Mouse (Mus musculus): ENCODE measurements around the gene Mvb12b. TPM values are rescaled to one million over a fixed set of nuclear protein-coding genes. Genes with fewer than 3 reads are reported as not detected.

The Mvb12b gene
- polyA plus RNA-seq, 1 experiment from 2014 or later: 56.9 TPM

DNA sequence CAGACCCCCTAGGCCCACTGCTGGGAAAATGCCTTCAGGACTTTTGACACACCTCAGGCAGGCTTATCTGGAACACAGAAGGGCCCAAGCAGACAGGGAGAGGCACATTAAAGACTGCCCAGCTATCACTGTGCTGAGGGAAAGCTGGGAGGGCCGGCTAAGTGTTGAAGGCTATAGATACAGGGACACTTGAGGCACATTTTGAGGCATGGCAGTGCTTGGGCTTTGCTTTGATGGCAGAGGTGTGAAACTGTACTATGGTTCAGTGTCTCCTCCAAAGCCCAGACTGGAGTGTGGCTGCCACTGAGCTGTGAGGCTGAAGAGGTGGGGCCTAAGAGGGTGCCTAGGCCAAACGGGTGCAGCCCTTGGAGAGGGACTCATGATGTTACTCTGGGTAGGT lies 44.1 kb downstream of the Mvb12b start:
- H3K4me1 ChIP-seq (ENCODE audit: control insufficient read depth, insufficient read depth, low read length): peaks cover 21% of the 10 kb centered on the region
- H3K9ac ChIP-seq (ENCODE audit: low read depth, low read length): no peak overlapping the region
- no peaks in the 10 kb centered on the region for H3K27me3 ChIP-seq (ENCODE audit: control insufficient read depth, insufficient read depth, low read depth, low read length)
- no peak for ATAC-seq
- no peaks in the 10 kb centered on the region for H3K9me3 ChIP-seq (replicated peaks; ENCODE audit: control insufficient read depth, low read length, poor library complexity, severe bottlenecking)
- no peaks in the 10 kb centered on the region for H3K36me3 ChIP-seq (ENCODE audit: control insufficient read depth, insufficient read depth, low read length)
- H3K4me3 ChIP-seq (ENCODE audit: low read depth, low read length): no peak overlapping the region
- 71% methylated on average over 2 of the region's 2 CpGs for WGBS
- H3K27ac ChIP-seq (ENCODE audit: low read length): no peak overlapping the region
- H3K4me2 ChIP-seq (ENCODE audit: low read length): no peak overlapping the region

GRCm38 (mm10) chr2:33842983-33843577 lies 44.7 kb downstream of the Mvb12b start:
- H3K9ac ChIP-seq (ENCODE audit: low read depth, low read length): no peak overlapping the region
- no peak for ATAC-seq
- H3K27ac ChIP-seq (ENCODE audit: low read length): no peak overlapping the region
- peaks cover 27% of the 10 kb centered on the region for H3K4me1 ChIP-seq (ENCODE audit: control insufficient read depth, insufficient read depth, low read length)
- H3K27me3 ChIP-seq (ENCODE audit: control insufficient read depth, insufficient read depth, low read depth, low read length): no peaks in the 10 kb centered on the region
- H3K4me3 ChIP-seq (ENCODE audit: low read depth, low read length): no peak overlapping the region
- no peaks in the 10 kb centered on the region for H3K36me3 ChIP-seq (ENCODE audit: control insufficient read depth, insufficient read depth, low read length)
- no peak overlapping the region for H3K4me2 ChIP-seq (ENCODE audit: low read length)
- 92% methylated on average over 2 of the region's 2 CpGs for WGBS
- no peaks in the 10 kb centered on the region for H3K9me3 ChIP-seq (replicated peaks; ENCODE audit: control insufficient read depth, low read length, poor library complexity, severe bottlenecking)

DNA sequence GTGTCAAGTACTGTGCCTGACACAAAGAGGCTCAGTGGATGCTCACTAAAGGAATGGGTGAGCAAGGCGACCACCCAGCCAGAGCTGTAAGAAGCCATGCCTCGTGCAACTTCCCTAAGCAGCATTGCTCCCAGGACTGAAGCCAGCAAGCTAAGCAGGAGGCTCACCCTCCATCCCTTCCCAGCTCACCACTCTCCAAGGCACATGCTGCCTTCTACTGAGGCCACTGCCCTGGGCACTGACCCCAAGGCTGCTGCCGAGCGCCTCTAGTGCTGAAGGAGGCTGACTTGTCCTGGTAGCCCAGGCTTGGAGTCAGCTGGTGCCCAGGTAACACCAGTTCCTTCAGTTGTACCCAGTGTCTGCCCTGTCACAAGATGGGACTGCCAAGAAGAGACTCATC lies 45.8 kb downstream of the Mvb12b start:
- Histone ChIP-seq H3K9me3 (replicated peaks; ENCODE audit: control insufficient read depth, low read length, poor library complexity, severe bottlenecking) (no peaks in the 10 kb centered on the region), H3K4me3 (ENCODE audit: low read depth, low read length) (no peak overlapping the region), H3K9ac (ENCODE audit: low read depth, low read length) (no peak overlapping the region), H3K4me2 (ENCODE audit: low read length) (no peak overlapping the region), H3K27me3 (ENCODE audit: control insufficient read depth, insufficient read depth, low read depth, low read length) (no peaks in the 10 kb centered on the region), H3K27ac (ENCODE audit: low read length) (no peak overlapping the region), H3K36me3 (ENCODE audit: control insufficient read depth, insufficient read depth, low read length) (no peaks in the 10 kb centered on the region), H3K4me1 (ENCODE audit: control insufficient read depth, insufficient read depth, low read length) (peaks cover 34% of the 10 kb centered on the region)
- no peak for ATAC-seq
- 83% methylated on average over 4 of the region's 4 CpGs for WGBS

DNA sequence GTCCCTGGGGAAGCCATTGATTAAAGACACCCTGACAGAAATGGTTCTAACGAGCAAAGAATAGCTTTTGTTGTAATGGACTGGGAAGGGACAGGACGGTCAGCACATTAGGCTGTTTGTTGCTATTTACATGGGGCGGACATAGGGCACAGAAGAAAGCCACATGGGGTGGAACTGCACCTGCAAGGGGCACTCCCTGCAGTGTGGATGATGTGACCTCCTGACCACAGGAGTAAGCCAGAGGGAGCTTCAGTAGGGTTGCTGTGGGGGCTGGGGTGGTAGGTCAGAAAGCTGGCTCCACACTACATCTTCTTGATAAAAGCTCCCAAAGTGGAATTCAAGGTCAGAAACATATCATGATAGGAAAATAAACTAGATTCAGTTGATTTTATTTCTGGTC lies 47.3 kb downstream of the Mvb12b start:
- H3K27ac ChIP-seq (ENCODE audit: low read length): peak overlapping the region; percentile 57
- H3K27me3 ChIP-seq (ENCODE audit: control insufficient read depth, insufficient read depth, low read depth, low read length): no peaks in the 10 kb centered on the region
- no peak overlapping the region for H3K4me3 ChIP-seq (ENCODE audit: low read depth, low read length)
- peaks cover 29% of the 10 kb centered on the region for H3K4me1 ChIP-seq (ENCODE audit: control insufficient read depth, insufficient read depth, low read length)
- no peak overlapping the region for H3K9ac ChIP-seq (ENCODE audit: low read depth, low read length)
- H3K9me3 ChIP-seq (replicated peaks; ENCODE audit: control insufficient read depth, low read length, poor library complexity, severe bottlenecking): no peaks in the 10 kb centered on the region
- ATAC-seq: 0 out of 2 replicates have a peak, but pooled peaks have one; percentile 1
- H3K4me2 ChIP-seq (ENCODE audit: low read length): no peak overlapping the region
- H3K36me3 ChIP-seq (ENCODE audit: control insufficient read depth, insufficient read depth, low read length): no peaks in the 10 kb centered on the region
- WGBS: 34% methylated on average over 3 of the region's 3 CpGs

- Histone ChIP-seq H3K9me3 (replicated peaks; ENCODE audit: control insufficient read depth, low read length, poor library complexity, severe bottlenecking) (no peaks in the 10 kb centered on the region), H3K27me3 (ENCODE audit: control insufficient read depth, insufficient read depth, low read depth, low read length) (no peaks in the 10 kb centered on the region), H3K4me2 (ENCODE audit: low read length) (no peak overlapping the region), H3K9ac (ENCODE audit: low read depth, low read length) (no peak overlapping the region), H3K27ac (ENCODE audit: low read length) (peak overlapping the region; percentile 19; the same call in 1 of the 2 replicates), H3K36me3 (ENCODE audit: control insufficient read depth, insufficient read depth, low read length) (no peaks in the 10 kb centered on the region; the same call in 1 of the 2 replicates), H3K4me3 (ENCODE audit: low read depth, low read length) (no peak overlapping the region), H3K4me1 (ENCODE audit: control insufficient read depth, insufficient read depth, low read length) (peaks cover 29% of the 10 kb centered on the region)
- no peak for ATAC-seq
These were observed 48.5 kb downstream of the Mvb12b start for GRCm38 (mm10) chr2:33839252-33839651.

DNA sequence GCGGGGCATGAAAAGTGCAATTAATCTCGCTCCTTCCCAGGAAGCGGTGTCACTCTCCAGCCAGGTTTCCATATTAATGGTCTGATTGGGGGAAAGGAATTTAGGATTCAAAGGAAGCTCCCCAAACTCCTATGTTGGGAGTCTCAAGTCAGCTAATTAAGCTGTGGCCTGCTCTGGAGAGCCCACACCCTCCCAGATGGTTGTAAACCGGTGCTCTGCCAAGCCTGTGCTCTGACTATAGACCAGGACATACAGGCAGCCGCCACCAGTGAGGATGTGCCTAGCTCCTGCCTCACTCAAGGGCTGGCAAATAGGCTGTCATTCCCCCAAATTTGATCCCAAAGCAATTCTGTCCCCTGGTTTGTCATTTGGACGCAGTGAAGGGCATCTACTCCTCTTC lies 50.4 kb downstream of the Mvb12b start:
- Histone ChIP-seq H3K4me1 (ENCODE audit: control insufficient read depth, insufficient read depth, low read length) (peaks cover 29% of the 10 kb centered on the region), H3K36me3 (ENCODE audit: control insufficient read depth, insufficient read depth, low read length) (peaks cover 6% of the 10 kb centered on the region; the same call in 1 of the 2 replicates), H3K4me3 (ENCODE audit: low read depth, low read length) (no peak overlapping the region), H3K27ac (ENCODE audit: low read length) (no peak overlapping the region), H3K4me2 (ENCODE audit: low read length) (no peak overlapping the region), H3K9me3 (replicated peaks; ENCODE audit: control insufficient read depth, low read length, poor library complexity, severe bottlenecking) (no peaks in the 10 kb centered on the region), H3K9ac (ENCODE audit: low read depth, low read length) (no peak overlapping the region), H3K27me3 (ENCODE audit: control insufficient read depth, insufficient read depth, low read depth, low read length) (no peaks in the 10 kb centered on the region)
- ATAC-seq: 0 out of 2 replicates have a peak, but pooled peaks have one; percentile 36
- 58% methylated on average over 6 of the region's 6 CpGs for WGBS

DNA sequence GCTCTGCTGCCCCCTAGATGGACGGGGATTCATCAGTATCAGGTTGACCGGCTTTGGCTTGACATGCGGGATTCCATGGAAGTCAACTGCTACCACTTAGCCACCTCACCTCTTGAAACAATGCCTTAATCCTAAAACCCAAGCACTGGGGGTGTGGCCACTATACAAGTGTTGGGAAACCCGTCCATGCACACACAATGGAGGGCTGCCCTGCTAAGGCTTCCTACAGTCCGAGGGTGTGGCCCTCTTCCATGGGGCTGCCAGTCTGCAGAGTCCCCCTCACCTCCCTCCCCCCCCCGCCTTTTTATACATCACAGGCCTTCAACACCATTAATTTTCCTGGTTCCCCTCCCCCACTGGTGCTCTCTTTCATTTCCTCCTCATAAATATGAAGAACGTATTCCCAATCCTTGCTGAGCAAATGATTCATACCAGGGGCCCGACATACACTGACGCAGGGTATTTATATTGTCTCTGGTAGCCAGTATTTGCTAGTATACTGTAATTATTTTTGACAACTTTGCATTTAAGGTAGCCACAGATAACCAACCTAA lies 51.0 kb downstream of the Mvb12b start:
- no peak overlapping the region for H3K9ac ChIP-seq (ENCODE audit: low read depth, low read length)
- peaks cover 8% of the 10 kb centered on the region; the same call in 1 of the 2 replicates for H3K36me3 ChIP-seq (ENCODE audit: control insufficient read depth, insufficient read depth, low read length)
- 0 out of 2 replicates have a peak overlapping the region, but pooled peaks have one; percentile 4 for H3K27ac ChIP-seq (ENCODE audit: low read length)
- H3K4me3 ChIP-seq (ENCODE audit: low read depth, low read length): no peak overlapping the region
- no peaks in the 10 kb centered on the region for H3K27me3 ChIP-seq (ENCODE audit: control insufficient read depth, insufficient read depth, low read depth, low read length)
- H3K4me2 ChIP-seq (ENCODE audit: low read length): no peak overlapping the region
- 36% methylated on average over 9 of the region's 9 CpGs for WGBS
- no peaks in the 10 kb centered on the region for H3K9me3 ChIP-seq (replicated peaks; ENCODE audit: control insufficient read depth, low read length, poor library complexity, severe bottlenecking)
- H3K4me1 ChIP-seq (ENCODE audit: control insufficient read depth, insufficient read depth, low read length): peaks cover 29% of the 10 kb centered on the region
- no peak for ATAC-seq

DNA sequence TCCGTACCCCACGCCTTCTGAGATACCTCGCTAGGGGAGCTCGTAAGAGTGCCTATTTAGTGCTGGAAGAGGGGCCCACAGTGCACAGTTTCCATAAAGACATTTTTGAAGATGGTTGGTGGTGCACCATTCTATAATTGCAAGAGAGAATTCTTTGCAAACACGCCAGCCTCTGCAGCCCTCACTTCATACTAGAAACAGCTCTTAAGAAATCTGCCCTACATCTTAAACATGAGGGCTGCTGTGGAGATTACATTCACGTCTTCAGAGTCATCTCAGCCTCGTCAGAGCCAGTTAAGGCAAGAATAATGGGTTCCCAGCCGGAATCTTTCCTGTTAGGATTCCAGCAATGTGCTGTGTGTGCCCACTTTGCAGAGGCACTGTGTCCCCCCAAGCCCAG lies 52.7 kb downstream of the Mvb12b start:
- peaks cover 19% of the 10 kb centered on the region for H3K4me1 ChIP-seq (ENCODE audit: control insufficient read depth, insufficient read depth, low read length)
- ATAC-seq: no peak
- H3K9me3 ChIP-seq (replicated peaks; ENCODE audit: control insufficient read depth, low read length, poor library complexity, severe bottlenecking): no peaks in the 10 kb centered on the region
- peaks cover 8% of the 10 kb centered on the region; the same call in 1 of the 2 replicates for H3K36me3 ChIP-seq (ENCODE audit: control insufficient read depth, insufficient read depth, low read length)
- H3K27ac ChIP-seq (ENCODE audit: low read length): no peak overlapping the region
- 82% methylated on average over 8 of the region's 8 CpGs for WGBS
- no peak overlapping the region for H3K9ac ChIP-seq (ENCODE audit: low read depth, low read length)
- H3K4me3 ChIP-seq (ENCODE audit: low read depth, low read length): no peak overlapping the region
- no peak overlapping the region for H3K4me2 ChIP-seq (ENCODE audit: low read length)
- no peaks in the 10 kb centered on the region for H3K27me3 ChIP-seq (ENCODE audit: control insufficient read depth, insufficient read depth, low read depth, low read length)

DNA sequence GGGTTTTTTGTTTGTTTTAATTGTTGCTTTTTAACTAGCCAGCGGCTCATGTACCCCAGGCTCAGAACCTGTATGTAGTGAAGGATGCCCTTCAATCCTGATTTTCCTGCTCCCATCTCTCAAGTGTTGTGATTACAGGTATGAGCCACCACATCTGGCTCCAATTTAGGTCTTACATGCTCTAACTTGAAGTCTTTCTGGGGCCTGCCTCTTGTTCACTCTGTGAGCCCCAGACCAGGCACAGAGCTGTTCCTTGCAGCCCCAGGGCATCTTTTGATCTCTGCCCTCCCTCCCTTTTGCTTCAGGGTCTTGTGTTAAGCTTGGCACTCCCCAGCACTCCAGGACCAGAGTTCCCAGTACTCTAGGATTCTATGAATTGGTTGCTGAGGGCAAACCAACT lies 53.8 kb downstream of the Mvb12b start:
- no peak overlapping the region for H3K4me2 ChIP-seq (ENCODE audit: low read length)
- no peak overlapping the region for H3K27ac ChIP-seq (ENCODE audit: low read length)
- H3K4me3 ChIP-seq (ENCODE audit: low read depth, low read length): no peak overlapping the region
- ATAC-seq: no peak
- H3K9ac ChIP-seq (ENCODE audit: low read depth, low read length): no peak overlapping the region
- H3K4me1 ChIP-seq (ENCODE audit: control insufficient read depth, insufficient read depth, low read length): peaks cover 19% of the 10 kb centered on the region
- no peaks in the 10 kb centered on the region for H3K27me3 ChIP-seq (ENCODE audit: control insufficient read depth, insufficient read depth, low read depth, low read length)
- H3K36me3 ChIP-seq (ENCODE audit: control insufficient read depth, insufficient read depth, low read length): peaks cover 8% of the 10 kb centered on the region; the same call in 1 of the 2 replicates
- 97% methylated on average over 1 of the region's 1 CpGs for whole genome bisulfite sequencing
- no peaks in the 10 kb centered on the region for H3K9me3 ChIP-seq (replicated peaks; ENCODE audit: control insufficient read depth, low read length, poor library complexity, severe bottlenecking)
